Mouse (Mus musculus) MEL (cell line): ENCODE measurements around the gene Larp1b. TPM values are rescaled to one million over a fixed set of nuclear protein-coding genes. Genes with fewer than 3 reads are reported as not detected.

ENCODE experiments used
- DNase-seq: peaks from one replicate; pipeline ENCODE4 v3.0.0; 2011; ENCODE audit warnings: low read depth, low spot score
- H3K27ac ChIP-seq: 2 replicates; pipeline ENCODE4 v1.5.1; 2012; ENCODE audit warnings: low read depth, mild to moderate bottlenecking, control low read depth, low read length, moderate library complexity; ENCODE audit not compliant: control insufficient read depth
- H3K27me3 ChIP-seq, 2 experiments: fragments of 150-350 bp in 1 of 2; sonication (generic) in 1 of 2; 2 replicates each; pipeline ENCODE4 v1.6.1; 2012; ENCODE audit warnings: low read length in 2 of 2, mild to moderate bottlenecking in 2 of 2, improper control_type of control experiment in 1 of 2, moderate library complexity in 1 of 2; ENCODE audit not compliant: insufficient read depth in 2 of 2, control insufficient read depth in 1 of 2
- H3K36me3 ChIP-seq, 2 experiments: 2 replicates each; pipeline ENCODE4 v1.6.1; 2012 to 2014; ENCODE audit warnings: low read length in 2 of 2, improper control_type of control experiment in 1 of 2, inconsistent platforms in 1 of 2, mild to moderate bottlenecking in 1 of 2; ENCODE audit not compliant: insufficient read depth in 2 of 2, control insufficient read depth in 1 of 2
- H3K4me1 ChIP-seq, 2 experiments: fragments of 150-350 bp in 1 of 2; sonication (generic) in 1 of 2; 2 replicates each; pipeline ENCODE4 v1.6.1; 2012; ENCODE audit warnings: low read length in 2 of 2, improper control_type of control experiment in 1 of 2, mild to moderate bottlenecking in 1 of 2; ENCODE audit not compliant: insufficient read depth in 2 of 2, control insufficient read depth in 1 of 2
- H3K4me3 ChIP-seq, 2 experiments: fragments of 150-350 bp in 1 of 2; sonication (generic) in 1 of 2; 2 replicates each; pipeline ENCODE4 v1.5.1; 2012; ENCODE audit warnings: low read depth in 2 of 2, low read length in 2 of 2, mild to moderate bottlenecking in 2 of 2, moderate library complexity in 2 of 2, control low read depth in 1 of 2, improper control_type of control experiment in 1 of 2; ENCODE audit not compliant: control insufficient read depth in 1 of 2, insufficient read depth in 1 of 2
- H3K79me2 ChIP-seq: 2 replicates; pipeline ENCODE4 v1.6.1; 2012; ENCODE audit warnings: mild to moderate bottlenecking, low read length, moderate library complexity; ENCODE audit not compliant: control insufficient read depth, poor library complexity, insufficient read depth
- H3K9ac ChIP-seq: 2 replicates; pipeline ENCODE4 v1.6.1; 2012; ENCODE audit warnings: low read depth, mild to moderate bottlenecking, control low read depth, low read length, moderate library complexity; ENCODE audit not compliant: control insufficient read depth, poor library complexity, severe bottlenecking
- H3K9me3 ChIP-seq: fragments of 150-350 bp; sonication (generic); replicated peaks from 2 replicates; pipeline ENCODE4 v1.6.1; 2012; ENCODE audit warnings: mild to moderate bottlenecking, low read length, improper control_type of control experiment, moderate library complexity; ENCODE audit not compliant: insufficient read depth
- BHLHE40 ChIP-seq: IDR thresholded peaks from 2 replicates; pipeline ENCODE4 v1.6.1; 2012; ENCODE audit warnings: low read depth, mild to moderate bottlenecking, inconsistent platforms, low read length, improper control_type of control experiment, borderline replicate concordance
- E2F4 ChIP-seq: IDR thresholded peaks from 2 replicates; pipeline ENCODE4 v1.6.1; 2011; ENCODE audit warnings: low read depth, low read length, improper control_type of control experiment, borderline replicate concordance
- ELF1 ChIP-seq: IDR thresholded peaks from 2 replicates; pipeline ENCODE4 v1.6.1; 2014; ENCODE audit warnings: low read depth, mild to moderate bottlenecking, inconsistent platforms, low read length, improper control_type of control experiment, moderate library complexity
- EP300 ChIP-seq, 2 experiments: IDR thresholded peaks; 2 replicates each; pipeline ENCODE4 v1.6.1; 2011; ENCODE audit warnings: improper control_type of control experiment in 2 of 2, low read length in 2 of 2, low read depth in 1 of 2, mild to moderate bottlenecking in 1 of 2
- GATA1 ChIP-seq: IDR thresholded peaks from 2 replicates; pipeline ENCODE4 v1.6.1; 2011; ENCODE audit warnings: low read depth, low read length, improper control_type of control experiment
- HCFC1 ChIP-seq: IDR thresholded peaks from 2 replicates; pipeline ENCODE4 v1.6.1; 2012; ENCODE audit warnings: low read depth, mild to moderate bottlenecking, inconsistent platforms, low read length, improper control_type of control experiment, moderate library complexity
- MAFK ChIP-seq: IDR thresholded peaks from 2 replicates; pipeline ENCODE4 v1.6.1; 2011; ENCODE audit warnings: low read depth, mild to moderate bottlenecking, low read length, improper control_type of control experiment, borderline replicate concordance
- MAZ ChIP-seq: IDR thresholded peaks from 2 replicates; pipeline ENCODE4 v1.6.1; 2012; ENCODE audit warnings: low read depth, mild to moderate bottlenecking, inconsistent platforms, low read length, improper control_type of control experiment
- MEF2A ChIP-seq: IDR thresholded peaks from 2 replicates; pipeline ENCODE4 v1.6.1; 2014; ENCODE audit warnings: low read depth, mild to moderate bottlenecking, inconsistent platforms, low read length, improper control_type of control experiment; ENCODE audit not compliant: poor library complexity, insufficient replicate concordance, severe bottlenecking; ENCODE audit errors: extremely low read depth
- MXI1 ChIP-seq: IDR thresholded peaks from 2 replicates; pipeline ENCODE4 v1.6.1; 2011; ENCODE audit warnings: mild to moderate bottlenecking, low read depth, low read length, improper control_type of control experiment
- MYB ChIP-seq: IDR thresholded peaks from 2 replicates; pipeline ENCODE4 v1.6.1; 2011; ENCODE audit warnings: mild to moderate bottlenecking, low read depth, low read length, improper control_type of control experiment
- MYC ChIP-seq: IDR thresholded peaks from 2 replicates; pipeline ENCODE4 v1.6.1; 2011; ENCODE audit warnings: low read depth, mild to moderate bottlenecking, low read length, improper control_type of control experiment, moderate library complexity
- NELFE ChIP-seq: IDR thresholded peaks from 2 replicates; pipeline ENCODE4 v1.6.1; 2011; ENCODE audit warnings: low read depth, low read length, improper control_type of control experiment
- NRF1 ChIP-seq: IDR thresholded peaks from 2 replicates; pipeline ENCODE4 v1.6.1; 2014; ENCODE audit warnings: low read depth, mild to moderate bottlenecking, inconsistent platforms, low read length, improper control_type of control experiment, moderate library complexity; ENCODE audit not compliant: poor library complexity, insufficient read depth, severe bottlenecking
- RCOR1 ChIP-seq: IDR thresholded peaks from 2 replicates; pipeline ENCODE4 v1.6.1; 2012; ENCODE audit warnings: low read depth, mild to moderate bottlenecking, inconsistent platforms, low read length, improper control_type of control experiment
- SMC3 ChIP-seq: IDR thresholded peaks from 2 replicates; pipeline ENCODE4 v1.6.1; 2011; ENCODE audit warnings: low read depth, low read length, improper control_type of control experiment
- TAL1 ChIP-seq: IDR thresholded peaks from 2 replicates; pipeline ENCODE4 v1.6.1; 2012; ENCODE audit warnings: mild to moderate bottlenecking, inconsistent platforms, low read length, moderate library complexity, mixed read lengths
- TCF12 ChIP-seq: IDR thresholded peaks from 2 replicates; pipeline ENCODE4 v1.6.1; 2014; ENCODE audit warnings: low read depth, mild to moderate bottlenecking, inconsistent platforms, low read length, improper control_type of control experiment, moderate library complexity
- UBTF ChIP-seq: IDR thresholded peaks from 2 replicates; pipeline ENCODE4 v1.6.1; 2012; ENCODE audit warnings: low read depth, mild to moderate bottlenecking, inconsistent platforms, low read length, improper control_type of control experiment, moderate library complexity, borderline replicate concordance; ENCODE audit not compliant: insufficient read depth
- USF2 ChIP-seq, 2 experiments: IDR thresholded peaks; 2 replicates each; pipeline ENCODE4 v1.6.1; 2011 to 2012; ENCODE audit warnings: improper control_type of control experiment in 2 of 2, low read length in 2 of 2, borderline replicate concordance in 1 of 2, inconsistent platforms in 1 of 2, low read depth in 1 of 2, mild to moderate bottlenecking in 1 of 2; ENCODE audit not compliant: insufficient read depth in 1 of 2
- ZC3H11A ChIP-seq: IDR thresholded peaks from 2 replicates; pipeline ENCODE4 v1.6.1; 2012; ENCODE audit warnings: low read depth, mild to moderate bottlenecking, inconsistent platforms, low read length, improper control_type of control experiment
- ZKSCAN1 ChIP-seq: IDR thresholded peaks from 2 replicates; pipeline ENCODE4 v1.6.1; 2012; ENCODE audit warnings: low read depth, mild to moderate bottlenecking, inconsistent platforms, low read length, improper control_type of control experiment, moderate library complexity
- ZMIZ1 ChIP-seq: IDR thresholded peaks from 2 replicates; pipeline ENCODE4 v1.6.1; 2012; ENCODE audit warnings: low read depth, mild to moderate bottlenecking, inconsistent platforms, low read length, improper control_type of control experiment, moderate library complexity
- ZNF384 ChIP-seq: IDR thresholded peaks from 2 replicates; pipeline ENCODE4 v1.6.1; 2012; ENCODE audit warnings: low read depth, mild to moderate bottlenecking, inconsistent platforms, low read length, improper control_type of control experiment
- polyA plus RNA-seq, 2 experiments: library from polyadenylated mRNA; stranded (reverse) in 1 of 2; unstranded in 1 of 2; fragments of >175 nt in 1 of 2; fragments of >200 nt in 1 of 2; gene quantifications; 2 replicates each; pipeline versions ENCODE4 v1.2.1 to v1.2.4; 2012; ENCODE audit warnings: low replicate concordance in 2 of 2, low read depth in 1 of 2; ENCODE audit not compliant: insufficient read length in 2 of 2, insufficient read depth in 1 of 2, missing spikeins in 1 of 2
- total RNA-seq: library from RNA; depleted of rRNA; stranded (reverse); fragments of 300-350 nt; gene quantifications from 2 replicates; pipeline ENCODE4 v1.2.3, GENCODE M21; 2012

The Larp1b gene
- total and polyA plus RNA-seq, 3 experiments = 30.4 to 33.3 TPM; not detected in 1

DNA sequence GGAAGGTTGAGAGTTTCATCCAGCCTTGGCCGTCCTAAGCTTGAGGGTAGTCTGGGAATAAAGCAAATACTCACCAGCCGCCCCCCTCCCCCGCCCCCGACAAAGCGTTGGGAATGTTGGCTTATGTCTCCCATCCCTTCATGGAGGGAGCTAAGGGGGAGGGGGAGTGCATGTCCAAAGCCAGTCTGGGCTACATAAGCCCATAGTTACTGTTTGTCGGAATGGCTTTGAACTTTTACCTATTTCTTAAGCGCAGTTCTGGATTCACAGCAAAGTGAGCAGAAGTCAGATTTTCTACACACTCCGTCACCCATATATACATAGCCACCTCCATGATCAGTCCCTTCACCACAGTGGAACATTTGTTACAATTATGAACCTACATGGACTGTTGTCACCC is 59.7 kb downstream of the Larp1b start:
- no peaks in the 10 kb centered on the region for H3K79me2 ChIP-seq
- H3K36me3 ChIP-seq = no peaks in the 10 kb centered on the region; a peak in 1 of 4 replicates
- DNase-seq = no peak
- H3K4me3 ChIP-seq = no peak overlapping the region
- H3K9me3 ChIP-seq = no peaks in the 10 kb centered on the region
- no peaks in the 10 kb centered on the region for H3K4me1 ChIP-seq
- no peak overlapping the region for H3K27ac ChIP-seq
- H3K27me3 ChIP-seq = no peaks in the 10 kb centered on the region
- no peak overlapping the region for H3K9ac ChIP-seq
- no peak for TF ChIP-seq EP300 (IDR thresholded peaks at IDR 0.05; ENCODE audit: low read depth in 1 of 2, low read length in 2 of 2)
- no peak for TF ChIP-seq MAFK
- no peak for TF ChIP-seq MXI1
- TF ChIP-seq MYC = no peak
- no peak for TF ChIP-seq USF2 (IDR thresholded peaks at IDR 0.05; ENCODE audit: borderline replicate concordance in 1 of 2, insufficient read depth in 1 of 2, low read depth in 1 of 2, low read length in 2 of 2)
- TF ChIP-seq ZKSCAN1 = no peak
- TF ChIP-seq E2F4 = no peak
- TF ChIP-seq ELF1 = no peak
- no peak for TF ChIP-seq MYB
- TF ChIP-seq NELFE = no peak
- no peak for TF ChIP-seq ZC3H11A
- no peak for TF ChIP-seq GATA1
- TF ChIP-seq ZMIZ1 = no peak
- no peak for TF ChIP-seq ZNF384
- no peak for TF ChIP-seq RCOR1

DNA sequence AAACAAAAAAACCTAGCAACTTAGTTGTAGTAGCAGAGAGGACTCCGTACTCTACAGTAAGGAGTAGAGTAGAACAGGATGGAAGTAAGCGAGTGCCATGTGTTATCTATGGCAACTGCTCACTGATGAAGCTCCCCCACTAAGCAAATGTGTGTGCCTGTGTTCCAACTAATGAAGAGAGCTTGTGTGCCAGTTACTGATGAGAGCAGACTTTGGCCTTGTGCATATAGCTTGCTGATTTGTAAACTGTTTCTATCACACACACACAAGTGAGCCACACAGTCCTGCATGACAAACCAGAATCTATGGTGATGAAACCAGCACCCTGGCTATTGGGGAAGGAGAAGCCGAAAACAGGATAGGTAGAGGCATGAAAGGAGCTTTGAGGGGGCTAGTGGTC is 60.4 kb downstream of the Larp1b start:
- H3K9ac ChIP-seq = no peak overlapping the region
- H3K9me3 ChIP-seq = no peaks in the 10 kb centered on the region
- H3K27me3 ChIP-seq = no peaks in the 10 kb centered on the region
- no peak overlapping the region for H3K4me3 ChIP-seq
- DNase-seq = no peak
- no peaks in the 10 kb centered on the region for H3K4me1 ChIP-seq
- no peaks in the 10 kb centered on the region; a peak in 1 of 4 replicates for H3K36me3 ChIP-seq
- H3K27ac ChIP-seq = no peak overlapping the region
- no peak for TF ChIP-seq TAL1
- no peak for TF ChIP-seq HCFC1
- no peak for TF ChIP-seq ZMIZ1
- TF ChIP-seq UBTF = no peak
- no peak for TF ChIP-seq NELFE
- TF ChIP-seq MAZ = no peak
- TF ChIP-seq BHLHE40 = no peak
- TF ChIP-seq SMC3 = no peak
- no peak for TF ChIP-seq ELF1
- TF ChIP-seq MAFK = no peak
- TF ChIP-seq NRF1 = no peak
- TF ChIP-seq TCF12 = no peak
- no peak for TF ChIP-seq MEF2A
- no peaks in the 10 kb centered on the region for H3K79me2 ChIP-seq
